Mouse (Mus musculus): ENCODE data around the gene Dmd.

GRCm38 (mm10) chrX:84514650-84515366, 1566.1 kb downstream of the Dmd start:
- TF ChIP-seq CTCF (IDR thresholded peaks at IDR 0.05 in 2 of 3, conservative IDR thresholded peaks at IDR 0.05 in 1 of 3; ENCODE audit: control insufficient read depth in 1 of 3, insufficient read depth in 1 of 3, low read depth in 2 of 3, low read length in 3 of 3, poor library complexity in 1 of 3, severe bottlenecking in 1 of 3) (no peak), CHD1 (IDR thresholded peaks at IDR 0.05; ENCODE audit: low read depth, low read length) (no peak), POLR2A (IDR thresholded peaks at IDR 0.05; ENCODE audit: control insufficient read depth in 1 of 2, insufficient read depth in 1 of 2, low read depth in 1 of 2, low read length in 2 of 2, poor library complexity in 1 of 2) (no peak)
